Mouse (Mus musculus): ENCODE results near the gene Cpe. TPM values are rescaled to one million over a fixed set of nuclear protein-coding genes. Genes with fewer than 3 reads are reported as not detected.

The Cpe gene
- polyA plus RNA-seq, 1 experiment from 2014 or later = 911 TPM

DNA sequence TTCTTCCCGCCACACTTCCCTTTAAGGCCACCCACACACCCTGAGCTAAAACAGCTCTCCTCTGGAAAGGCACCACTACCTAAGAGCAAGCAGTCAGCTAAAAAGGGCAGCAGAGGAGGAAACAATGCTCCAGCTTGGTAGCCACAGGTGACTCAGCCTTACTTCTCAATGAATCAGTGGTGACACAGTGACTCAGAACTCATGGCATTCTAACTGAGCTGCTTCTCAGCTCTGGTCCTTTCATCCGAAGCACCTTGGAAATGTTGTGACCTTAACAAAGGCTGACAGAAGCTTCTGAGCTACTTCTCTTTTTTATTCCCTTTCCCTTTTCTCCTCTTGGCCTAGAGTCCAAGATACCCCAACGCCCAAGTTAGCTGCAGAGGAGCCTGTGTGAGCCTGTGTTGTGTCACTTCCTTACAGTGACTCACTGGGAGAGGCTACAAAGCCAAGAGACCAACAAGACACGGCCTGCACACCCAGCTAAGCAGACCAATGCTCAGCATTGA is 33.4 kb upstream of the Cpe start:
- no peaks in the 10 kb centered on the region for H3K9me3 ChIP-seq (ENCODE audit: control insufficient read depth, low read length)
- peaks cover 17% of the 10 kb centered on the region for H3K4me1 ChIP-seq (ENCODE audit: control insufficient read depth, insufficient read depth, low read length)
- no peak overlapping the region for H3K4me3 ChIP-seq (replicated peaks; ENCODE audit: low read depth, low read length)
- H3K4me2 ChIP-seq (ENCODE audit: low read length) = no peak overlapping the region
- no peak overlapping the region for H3K27ac ChIP-seq (replicated peaks; ENCODE audit: low read depth, low read length)
- H3K9ac ChIP-seq (replicated peaks; ENCODE audit: low read length) = no peak overlapping the region
- WGBS = 89% methylated on average over 4 of the region's 4 CpGs
- no peaks in the 10 kb centered on the region for H3K27me3 ChIP-seq (ENCODE audit: control insufficient read depth, insufficient read depth, low read length)
- DNase-seq = no peak
- peaks cover 73% of the 10 kb centered on the region for H3K36me3 ChIP-seq (ENCODE audit: control insufficient read depth, insufficient read depth, low read length)
- ATAC-seq (ENCODE audit: low FRiP score, low TSS enrichment) = no peak

DNA sequence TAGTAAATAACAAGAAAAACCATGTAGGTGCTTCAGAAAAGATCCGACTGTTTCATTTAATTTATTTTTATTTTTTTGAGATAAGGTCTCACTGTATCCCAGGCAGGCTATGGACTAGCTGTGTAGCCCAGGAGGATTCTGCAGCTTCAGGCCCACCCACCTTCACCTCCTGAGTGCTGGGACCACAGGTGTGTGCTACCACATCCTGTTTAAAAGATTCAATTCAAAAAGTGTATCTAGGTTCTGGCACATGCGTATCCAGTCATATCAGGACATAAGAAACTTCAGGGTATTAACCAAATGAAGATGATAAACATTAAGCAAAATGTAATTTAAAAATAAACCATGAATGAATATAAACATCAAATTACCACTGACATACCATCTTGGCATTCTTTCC is 30.4 kb upstream of the Cpe start:
- DNase-seq = no peak
- H3K27ac ChIP-seq (replicated peaks; ENCODE audit: low read depth, low read length) = no peak overlapping the region

DNA sequence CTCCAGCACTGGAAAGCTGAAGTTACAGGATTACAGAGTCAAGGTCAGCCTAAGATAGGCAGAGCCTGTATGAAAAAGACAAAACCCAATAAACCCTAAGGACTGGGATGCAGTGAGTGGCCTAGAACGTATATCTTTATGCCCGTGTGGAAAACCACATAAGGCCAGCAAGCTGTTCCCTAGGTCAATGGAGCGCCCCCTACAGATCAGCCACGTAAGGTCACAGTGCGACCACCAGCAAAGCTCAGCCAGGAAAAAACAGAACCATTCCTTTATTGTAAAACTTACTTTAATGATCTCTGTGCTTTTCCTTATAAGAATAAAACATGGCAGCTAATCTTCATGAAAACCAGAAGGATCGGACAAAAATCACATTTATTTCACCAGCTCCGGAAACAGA is 25.0 kb upstream of the Cpe start:
- Histone ChIP-seq H3K36me3 (ENCODE audit: control insufficient read depth, insufficient read depth, low read length) (peaks cover 64% of the 10 kb centered on the region), H3K4me3 (replicated peaks; ENCODE audit: low read depth, low read length) (no peak overlapping the region), H3K27me3 (ENCODE audit: control insufficient read depth, insufficient read depth, low read length) (no peaks in the 10 kb centered on the region), H3K4me1 (ENCODE audit: control insufficient read depth, insufficient read depth, low read length) (no peaks in the 10 kb centered on the region), H3K27ac (replicated peaks; ENCODE audit: low read depth, low read length) (no peak overlapping the region), H3K4me2 (ENCODE audit: low read length) (no peak overlapping the region), H3K9ac (replicated peaks; ENCODE audit: low read length) (no peak overlapping the region), H3K9me3 (ENCODE audit: control insufficient read depth, low read length) (no peaks in the 10 kb centered on the region)
- ATAC-seq (ENCODE audit: low FRiP score, low TSS enrichment) (no peak), DNase-seq (no peak)
- WGBS = 85% methylated on average over 7 of the region's 7 CpGs

More for the DNA sequence above, 30.4 kb upstream of the Cpe start:
- Histone ChIP-seq H3K4me2 (ENCODE audit: low read length) (no peak overlapping the region), H3K9me3 (ENCODE audit: control insufficient read depth, low read length) (no peaks in the 10 kb centered on the region), H3K4me1 (ENCODE audit: control insufficient read depth, insufficient read depth, low read length) (peaks cover under 1% of the 10 kb centered on the region; the same call in 1 of the 2 replicates), H3K27me3 (ENCODE audit: control insufficient read depth, insufficient read depth, low read length) (no peaks in the 10 kb centered on the region), H3K9ac (replicated peaks; ENCODE audit: low read length) (no peak overlapping the region), H3K4me3 (replicated peaks; ENCODE audit: low read depth, low read length) (no peak overlapping the region), H3K36me3 (ENCODE audit: control insufficient read depth, insufficient read depth, low read length) (peaks cover 89% of the 10 kb centered on the region)
- 92% methylated on average over 2 of the region's 2 CpGs for WGBS
- no peak for ATAC-seq (ENCODE audit: low FRiP score, low TSS enrichment)

DNA sequence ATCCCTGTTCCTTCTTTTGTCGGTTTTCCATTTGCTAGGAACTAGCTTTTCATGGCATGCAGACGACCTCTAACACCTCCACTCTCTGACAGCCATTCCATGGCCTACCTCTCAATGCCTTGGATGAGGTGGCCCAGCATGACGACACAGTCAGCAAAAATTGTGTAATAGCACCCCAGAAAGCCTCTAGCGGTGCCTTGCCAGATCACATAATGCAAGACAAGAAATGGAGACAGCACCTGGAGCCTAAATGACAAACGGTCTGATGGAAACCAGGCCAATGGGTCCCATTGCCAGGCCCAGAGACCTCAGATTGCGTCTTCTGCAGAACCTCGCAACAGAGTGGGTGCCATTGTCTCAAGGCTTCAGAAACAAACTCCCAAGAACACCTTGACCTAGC is 19.6 kb upstream of the Cpe start:
- DNase-seq (no peak), ATAC-seq (ENCODE audit: low FRiP score, low TSS enrichment) (no peak)
- no peaks in the 10 kb centered on the region for H3K27me3 ChIP-seq (ENCODE audit: control insufficient read depth, insufficient read depth, low read length)
- peaks cover 13% of the 10 kb centered on the region for H3K36me3 ChIP-seq (ENCODE audit: control insufficient read depth, insufficient read depth, low read length)
- no peak overlapping the region for H3K4me3 ChIP-seq (replicated peaks; ENCODE audit: low read depth, low read length)
- H3K27ac ChIP-seq (replicated peaks; ENCODE audit: low read depth, low read length) = no peak overlapping the region
- WGBS = 92% methylated on average over 7 of the region's 7 CpGs
- H3K9ac ChIP-seq (replicated peaks; ENCODE audit: low read length) = no peak overlapping the region
- H3K9me3 ChIP-seq (ENCODE audit: control insufficient read depth, low read length) = no peaks in the 10 kb centered on the region
- no peaks in the 10 kb centered on the region for H3K4me1 ChIP-seq (ENCODE audit: control insufficient read depth, insufficient read depth, low read length)
- H3K4me2 ChIP-seq (ENCODE audit: low read length) = no peak overlapping the region

DNA sequence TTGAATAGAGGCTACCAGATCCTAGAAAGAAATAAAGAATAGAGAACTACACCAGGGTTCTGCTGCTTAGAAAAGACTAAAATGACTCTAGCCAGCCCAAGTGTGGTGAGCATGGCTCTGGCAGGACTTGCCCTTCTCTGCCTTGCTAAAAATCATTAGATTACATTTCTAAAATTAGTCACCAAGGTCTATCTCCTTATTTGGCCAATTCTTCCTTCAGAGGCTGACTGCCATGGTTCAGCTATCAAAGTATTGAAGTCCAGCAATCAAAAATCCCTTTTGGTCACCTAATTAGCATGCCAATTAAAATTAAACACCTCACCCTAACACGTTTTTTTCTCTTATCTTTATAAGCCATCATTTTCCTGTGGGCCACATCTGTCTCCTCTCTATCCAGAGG is 18.7 kb upstream of the Cpe start:
- Histone ChIP-seq H3K36me3 (ENCODE audit: control insufficient read depth, insufficient read depth, low read length) (peaks cover 3% of the 10 kb centered on the region), H3K27me3 (ENCODE audit: control insufficient read depth, insufficient read depth, low read length) (no peaks in the 10 kb centered on the region), H3K9ac (replicated peaks; ENCODE audit: low read length) (no peak overlapping the region), H3K4me1 (ENCODE audit: control insufficient read depth, insufficient read depth, low read length) (no peaks in the 10 kb centered on the region), H3K27ac (replicated peaks; ENCODE audit: low read depth, low read length) (no peak overlapping the region), H3K4me2 (ENCODE audit: low read length) (no peak overlapping the region), H3K9me3 (ENCODE audit: control insufficient read depth, low read length) (no peaks in the 10 kb centered on the region), H3K4me3 (replicated peaks; ENCODE audit: low read depth, low read length) (no peak overlapping the region)
- WGBS = 51% methylated on average over 1 of the region's 1 CpGs
- DNase-seq (no peak), ATAC-seq (ENCODE audit: low FRiP score, low TSS enrichment) (no peak)

DNA sequence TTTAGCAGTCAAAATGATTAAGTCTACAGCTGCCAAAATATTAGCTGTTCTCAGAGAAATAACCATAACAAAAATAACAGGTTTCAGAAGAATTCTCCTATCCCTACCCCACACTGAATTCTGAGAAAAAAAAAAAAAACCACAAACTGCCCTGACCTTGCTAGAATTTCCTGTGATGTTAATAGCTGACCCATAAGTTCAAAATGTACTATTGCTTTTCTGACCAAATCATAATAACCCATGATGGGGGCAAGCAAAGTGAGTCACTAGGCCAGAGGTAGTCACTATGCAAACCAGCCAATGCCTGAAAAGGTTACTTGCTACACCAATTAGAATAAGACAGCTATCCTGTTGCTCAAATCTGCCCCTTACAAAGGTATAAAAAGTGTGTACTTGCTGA is 14.6 kb upstream of the Cpe start:
- Histone ChIP-seq H3K27ac (replicated peaks; ENCODE audit: low read depth, low read length) (no peak overlapping the region), H3K4me2 (ENCODE audit: low read length) (no peak overlapping the region), H3K27me3 (ENCODE audit: control insufficient read depth, insufficient read depth, low read length) (no peaks in the 10 kb centered on the region), H3K4me1 (ENCODE audit: control insufficient read depth, insufficient read depth, low read length) (no peaks in the 10 kb centered on the region), H3K36me3 (ENCODE audit: control insufficient read depth, insufficient read depth, low read length) (no peaks in the 10 kb centered on the region), H3K9ac (replicated peaks; ENCODE audit: low read length) (no peak overlapping the region), H3K9me3 (ENCODE audit: control insufficient read depth, low read length) (no peaks in the 10 kb centered on the region), H3K4me3 (replicated peaks; ENCODE audit: low read depth, low read length) (no peak overlapping the region)
- no peak for ATAC-seq (ENCODE audit: low FRiP score, low TSS enrichment)
- DNase-seq = no peak

DNA sequence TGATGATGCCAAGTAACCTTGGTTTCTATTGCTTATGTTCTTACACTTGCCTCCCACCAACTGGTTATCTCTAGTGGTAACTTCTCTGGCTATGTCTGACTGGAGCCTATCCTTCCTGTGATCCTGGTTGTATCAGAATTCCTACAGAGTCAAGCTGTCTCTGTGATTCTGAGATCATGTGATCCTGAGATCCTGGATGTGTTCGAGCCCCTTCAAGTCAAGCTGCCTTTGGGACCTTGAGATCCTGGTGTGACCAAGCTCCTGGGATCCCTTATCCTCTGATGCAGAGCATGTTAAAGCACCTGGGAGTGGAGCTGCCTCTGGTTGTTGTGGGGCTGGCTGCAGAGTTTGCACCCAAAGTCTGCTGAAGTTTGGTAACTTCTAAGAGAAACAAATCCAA is 10.3 kb upstream of the Cpe start:
- H3K4me2 ChIP-seq (ENCODE audit: low read length) = no peak overlapping the region
- DNase-seq (no peak), ATAC-seq (ENCODE audit: low FRiP score, low TSS enrichment) (no peak)
- no peaks in the 10 kb centered on the region for H3K36me3 ChIP-seq (ENCODE audit: control insufficient read depth, insufficient read depth, low read length)
- no peaks in the 10 kb centered on the region for H3K27me3 ChIP-seq (ENCODE audit: control insufficient read depth, insufficient read depth, low read length)
- 84% methylated on average over 1 of the region's 1 CpGs for WGBS
- no peaks in the 10 kb centered on the region for H3K4me1 ChIP-seq (ENCODE audit: control insufficient read depth, insufficient read depth, low read length)
- no peak overlapping the region for H3K27ac ChIP-seq (replicated peaks; ENCODE audit: low read depth, low read length)
- H3K9me3 ChIP-seq (ENCODE audit: control insufficient read depth, low read length) = no peaks in the 10 kb centered on the region
- H3K9ac ChIP-seq (replicated peaks; ENCODE audit: low read length) = no peak overlapping the region
- H3K4me3 ChIP-seq (replicated peaks; ENCODE audit: low read depth, low read length) = no peak overlapping the region

DNA sequence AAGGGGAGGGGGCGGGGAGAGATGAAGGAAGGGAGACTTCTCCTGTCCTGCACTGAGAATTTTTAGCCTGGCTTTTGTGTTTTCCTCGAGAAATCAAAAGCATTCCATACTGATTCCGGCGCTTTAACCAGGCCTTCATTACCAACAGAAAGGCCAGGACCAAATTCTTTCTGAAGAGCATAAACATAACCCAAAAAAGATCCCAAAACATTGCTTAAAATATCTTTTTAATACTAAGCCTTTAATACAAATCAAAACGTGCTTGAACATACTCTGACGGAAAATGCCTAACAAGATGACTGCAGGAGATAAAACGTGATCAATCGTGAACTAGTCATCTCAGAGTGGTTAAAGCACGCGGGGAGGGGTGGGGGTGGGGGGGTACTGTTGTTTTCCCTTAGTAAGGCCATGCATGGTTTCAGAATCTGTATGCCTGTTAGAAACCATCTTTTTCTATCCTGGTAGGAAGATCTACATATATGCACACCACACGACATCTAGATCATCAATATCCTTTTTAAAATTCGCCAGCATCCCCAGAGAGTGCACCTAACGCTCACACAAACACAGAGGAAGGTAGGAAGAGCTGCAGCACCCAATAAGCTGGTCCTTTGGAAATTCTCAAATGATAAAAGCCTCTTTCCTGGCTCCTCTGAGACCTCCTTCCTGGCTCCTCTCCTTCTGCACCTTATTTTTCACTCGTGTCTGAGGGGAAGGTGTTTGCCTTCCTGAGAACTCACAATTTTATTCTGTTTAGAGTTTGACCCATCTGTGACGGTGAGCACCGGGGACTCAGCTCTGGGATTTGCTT is 1.1 kb downstream of the Cpe start:
- ATAC-seq (ENCODE audit: low FRiP score, low TSS enrichment) (no peak), DNase-seq (peak; percentile 63)
- peak overlapping the region; percentile 83 for H3K4me3 ChIP-seq (replicated peaks; ENCODE audit: low read depth, low read length)
- H3K4me2 ChIP-seq (ENCODE audit: low read length) = peak overlapping the region; percentile 62
- H3K9me3 ChIP-seq (ENCODE audit: control insufficient read depth, low read length) = no peaks in the 10 kb centered on the region
- 3% methylated on average over 16 of the region's 16 CpGs for WGBS
- peak overlapping the region; percentile 99 for H3K9ac ChIP-seq (replicated peaks; ENCODE audit: low read length)
- H3K27ac ChIP-seq (replicated peaks; ENCODE audit: low read depth, low read length) = peak overlapping the region; percentile 100
- H3K4me1 ChIP-seq (ENCODE audit: control insufficient read depth, insufficient read depth, low read length) = peaks cover 32% of the 10 kb centered on the region
- H3K27me3 ChIP-seq (ENCODE audit: control insufficient read depth, insufficient read depth, low read length) = no peaks in the 10 kb centered on the region
- H3K36me3 ChIP-seq (ENCODE audit: control insufficient read depth, insufficient read depth, low read length) = no peaks in the 10 kb centered on the region

DNA sequence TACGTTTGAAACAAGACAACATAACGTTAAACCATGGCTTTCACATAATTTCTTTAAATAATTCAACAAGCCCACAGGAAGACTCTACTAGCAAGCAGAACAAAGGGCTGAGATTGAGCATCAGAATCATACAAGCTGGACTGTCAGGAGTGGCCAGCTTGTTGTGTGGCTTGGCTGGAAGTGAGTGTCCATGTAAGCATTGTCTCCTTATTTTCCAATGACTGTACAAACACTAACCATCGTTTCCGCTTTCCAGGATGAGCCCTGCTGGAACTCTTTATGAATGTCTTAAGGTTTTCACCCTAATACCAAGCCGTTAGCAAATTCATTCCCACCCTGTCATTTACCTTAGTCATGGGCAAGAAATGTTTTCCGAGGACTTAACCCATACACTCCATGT is 2.0 kb downstream of the Cpe start:
- peaks cover 32% of the 10 kb centered on the region for H3K4me1 ChIP-seq (ENCODE audit: control insufficient read depth, insufficient read depth, low read length)
- H3K9ac ChIP-seq (replicated peaks; ENCODE audit: low read length) = peak overlapping the region; percentile 99
- DNase-seq (peak; percentile 53), ATAC-seq (ENCODE audit: low FRiP score, low TSS enrichment) (no peak)
- 47% methylated on average over 6 of the region's 6 CpGs for WGBS
- no peaks in the 10 kb centered on the region for H3K9me3 ChIP-seq (ENCODE audit: control insufficient read depth, low read length)
- no peaks in the 10 kb centered on the region for H3K27me3 ChIP-seq (ENCODE audit: control insufficient read depth, insufficient read depth, low read length)
- H3K4me3 ChIP-seq (replicated peaks; ENCODE audit: low read depth, low read length) = peak overlapping the region; percentile 83
- peak overlapping the region; percentile 62 for H3K4me2 ChIP-seq (ENCODE audit: low read length)
- no peaks in the 10 kb centered on the region for H3K36me3 ChIP-seq (ENCODE audit: control insufficient read depth, insufficient read depth, low read length)
- H3K27ac ChIP-seq (replicated peaks; ENCODE audit: low read depth, low read length) = peak overlapping the region; percentile 100; the same call in 1 of the 2 replicates
